Mouse (Mus musculus): ENCODE measurements around the gene Rplp2.
"Not testable (repeated sequence)": the region's sequence is repeated elsewhere in the genome, so short reads cannot be mapped to it uniquely, and the experiment has no call there.

The Rplp2 gene

GRCm38 (mm10) chr7:141431434-141432185 is 15.6 kb upstream of the Rplp2 start:
- no peak for DNase-seq

DNA sequence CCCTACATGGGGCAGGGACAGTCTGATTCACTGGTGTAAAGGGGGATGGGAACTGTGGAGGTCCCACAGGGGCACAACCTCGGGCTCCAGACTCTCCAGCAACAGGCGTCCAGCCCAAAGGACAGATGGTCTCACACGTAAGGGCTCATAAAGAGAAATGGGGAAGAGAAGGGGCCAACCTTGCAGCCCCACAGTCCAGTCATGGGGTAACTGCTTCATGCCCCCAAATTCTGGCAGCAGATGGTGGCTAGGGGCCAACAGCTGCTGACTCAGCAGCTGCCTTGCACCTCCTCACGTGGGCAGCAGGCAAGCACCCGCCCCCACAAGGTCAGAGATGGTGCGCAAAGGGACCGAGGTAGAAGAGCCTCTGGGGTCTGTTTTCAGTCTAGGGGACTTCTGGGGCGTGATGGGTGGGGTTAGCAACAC is 15.0 kb upstream of the Rplp2 start:
- no peak for DNase-seq

DNA sequence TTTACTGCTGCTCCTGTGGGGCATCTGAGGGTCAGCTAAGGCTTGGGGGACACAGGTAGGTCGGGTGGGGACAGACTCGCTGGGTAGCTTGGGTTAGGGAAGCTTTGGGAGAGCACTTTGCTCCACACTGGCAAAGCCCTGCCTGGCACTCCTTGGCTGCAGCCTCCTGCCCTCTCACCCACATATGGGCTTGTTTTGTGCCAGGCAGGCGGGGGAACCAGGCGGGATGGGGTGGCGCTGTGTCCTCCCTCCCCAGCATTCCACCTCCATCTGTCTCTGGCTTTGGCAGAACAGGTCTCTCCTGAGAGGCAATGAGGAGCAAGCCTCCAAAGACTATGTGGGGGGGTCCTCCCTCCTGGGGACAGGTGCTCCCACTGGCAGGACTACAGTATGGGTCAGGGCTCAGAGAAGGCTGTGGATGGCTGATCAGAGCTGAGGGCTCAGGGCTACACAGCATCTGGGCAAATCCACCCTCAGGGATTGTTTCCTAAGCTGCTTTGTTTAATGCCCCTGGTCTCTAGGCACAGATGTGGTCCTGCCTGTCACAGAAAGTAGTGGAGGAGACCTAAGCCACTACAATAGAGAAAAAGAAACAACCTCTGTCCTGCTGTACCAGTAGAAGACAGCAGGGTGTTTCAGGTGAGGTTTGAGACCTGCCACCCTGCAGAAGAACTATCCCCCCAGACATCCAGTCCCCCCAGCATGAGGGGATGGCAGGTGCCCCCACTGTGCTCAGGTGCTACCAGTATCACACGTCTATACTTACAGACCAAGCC is 14.2 kb upstream of the Rplp2 start:
- DNase-seq = no peak

GRCm38 (mm10) chr7:141433517-141434400 is 13.4 kb upstream of the Rplp2 start:
- no peak for DNase-seq

GRCm38 (mm10) chr7:141434464-141434863 is 12.7 kb upstream of the Rplp2 start:
- DNase-seq = no peak

DNA sequence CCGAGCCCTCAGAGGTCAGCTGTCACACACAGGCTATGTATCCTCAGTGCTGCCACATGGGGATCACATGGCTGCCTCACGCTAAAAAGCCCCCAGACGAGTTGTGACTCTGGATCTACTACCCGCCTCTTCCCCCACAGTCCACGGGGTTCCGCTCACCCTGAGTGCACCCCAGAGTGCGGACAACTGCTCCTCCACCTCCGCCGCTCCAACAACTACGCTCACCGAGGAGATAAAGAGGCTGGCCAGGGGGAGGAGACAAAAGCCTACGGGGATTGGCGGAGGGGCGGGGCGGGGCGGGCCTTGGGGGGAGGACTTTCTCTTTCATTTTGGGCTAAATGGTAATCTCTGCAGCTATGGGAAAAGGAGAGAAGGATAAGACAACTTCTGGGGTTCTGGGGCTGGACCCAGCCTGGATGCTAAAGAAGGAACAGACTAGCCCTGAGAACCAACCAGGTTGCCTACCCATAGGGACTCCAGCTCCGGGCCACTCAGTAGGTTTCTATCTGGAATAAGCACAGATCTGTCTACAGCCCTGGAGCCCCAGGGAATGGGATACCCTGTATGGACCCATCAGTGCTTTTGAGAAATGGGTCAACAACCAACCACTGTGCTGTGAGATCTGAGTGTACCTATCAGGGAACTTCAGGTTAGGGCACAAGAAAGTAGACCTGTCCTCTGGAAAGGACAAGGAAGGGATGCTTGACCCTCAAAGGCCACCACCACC is 11.9 kb upstream of the Rplp2 start:
- DNase-seq = peak; percentile 87

DNA sequence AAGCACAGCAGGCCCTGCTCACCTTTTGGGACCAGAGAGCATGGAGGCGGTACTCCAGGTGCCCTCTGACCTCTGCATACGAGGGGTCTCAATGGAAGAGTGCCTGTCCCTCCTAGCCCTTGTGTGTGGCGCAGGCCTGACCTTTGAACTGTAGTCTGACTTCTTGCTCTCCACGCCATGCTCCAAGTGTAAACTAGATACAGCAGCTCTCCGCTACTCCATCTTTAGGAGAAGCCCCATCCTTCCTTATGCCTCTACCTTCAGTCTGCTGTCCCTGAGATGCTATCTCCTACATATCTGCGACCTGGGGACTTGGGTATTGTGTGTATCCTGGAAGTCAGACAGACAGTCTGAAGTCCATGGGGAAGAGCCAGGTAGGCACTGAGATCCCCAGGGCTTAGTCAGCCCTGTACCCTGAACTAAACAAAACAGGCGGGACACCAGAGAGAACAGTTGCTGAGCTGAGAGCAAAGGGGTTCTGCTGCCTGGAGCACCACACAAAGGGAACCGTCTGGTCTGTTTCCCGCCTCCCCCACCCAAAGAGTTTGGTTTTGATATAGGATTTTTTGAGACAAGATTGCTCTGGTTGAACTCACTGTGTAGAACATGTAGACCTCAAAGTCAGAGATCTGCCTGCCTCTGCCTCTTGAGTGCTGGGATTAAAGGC is 11.2 kb upstream of the Rplp2 start:
- no peak for DNase-seq

DNA sequence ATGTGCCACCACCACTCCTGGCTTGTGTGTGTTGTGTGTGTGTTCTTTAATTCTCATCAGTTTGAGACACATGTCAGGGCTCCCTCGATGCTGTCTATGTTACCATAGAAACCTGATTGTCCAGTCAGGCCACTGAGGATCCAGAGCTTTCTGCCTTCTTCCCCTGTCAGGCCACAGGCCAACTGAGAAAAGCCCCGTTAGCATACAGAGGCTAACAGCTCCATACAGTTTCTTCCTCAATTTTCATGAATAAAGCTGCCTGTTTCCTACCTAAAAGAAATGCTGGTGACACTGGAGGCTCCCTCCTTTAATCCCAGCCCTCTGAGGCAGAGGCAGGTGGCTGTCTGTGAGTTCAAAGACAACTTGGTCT is 10.7 kb upstream of the Rplp2 start:
- no peak for DNase-seq

- DNase-seq = peak; percentile 82
Measured at GRCm38 (mm10) chr7:141437178-141438120, 9.7 kb upstream of the Rplp2 start, which contains the start of gene Slc25a22. Gene Slc25a22 (minus strand): TSS chr7:141437892.

GRCm38 (mm10) chr7:141438201-141438968 is 8.8 kb upstream of the Rplp2 start:
- no peak for DNase-seq

DNA sequence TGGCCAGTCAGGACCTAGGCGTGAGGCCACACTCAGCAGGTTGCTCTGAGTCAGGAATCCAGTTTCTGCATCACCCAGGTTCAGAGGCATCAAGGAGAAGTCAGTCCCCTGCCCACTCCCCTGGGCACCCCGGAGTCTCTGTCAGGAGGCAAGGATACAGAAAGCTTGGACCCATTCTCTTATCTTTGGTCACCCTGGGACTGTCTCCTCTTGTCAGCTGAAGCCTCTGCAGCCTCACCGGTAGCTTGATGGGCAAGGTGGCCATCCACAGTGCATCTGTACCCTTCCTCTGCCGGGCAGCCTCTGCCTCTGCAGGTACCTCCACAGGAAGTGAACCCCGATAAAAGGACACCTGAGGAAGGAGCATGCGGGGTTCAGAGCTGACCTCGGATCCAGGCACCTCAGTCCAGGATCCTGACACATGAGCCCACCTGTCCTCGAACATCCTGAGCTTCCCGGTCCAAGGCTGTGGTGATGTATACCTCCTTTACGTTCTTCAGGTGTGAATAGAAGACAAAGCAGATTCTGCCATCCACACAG is 8.0 kb upstream of the Rplp2 start:
- DNase-seq = no peak

DNA sequence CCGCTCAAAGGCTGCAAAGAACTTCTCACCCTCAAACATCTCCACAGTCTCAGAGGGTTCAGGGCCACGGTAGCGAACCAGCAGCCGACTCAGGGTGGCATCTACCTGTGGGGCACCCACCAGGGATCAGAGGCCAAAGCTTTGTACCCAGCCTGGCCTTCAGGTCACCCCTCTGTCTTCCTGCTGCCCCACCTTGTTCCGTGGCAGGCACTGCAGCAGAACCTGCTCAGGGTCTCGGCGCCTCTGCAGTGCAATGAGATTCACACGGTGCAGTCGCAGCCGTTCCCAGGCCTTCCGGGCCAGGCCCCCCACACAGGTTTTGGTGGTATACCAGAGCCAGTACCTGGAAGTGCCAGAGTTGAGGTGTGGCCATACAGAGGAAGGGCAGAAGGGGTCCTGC is 7.4 kb upstream of the Rplp2 start:
- no peak for DNase-seq

DNA sequence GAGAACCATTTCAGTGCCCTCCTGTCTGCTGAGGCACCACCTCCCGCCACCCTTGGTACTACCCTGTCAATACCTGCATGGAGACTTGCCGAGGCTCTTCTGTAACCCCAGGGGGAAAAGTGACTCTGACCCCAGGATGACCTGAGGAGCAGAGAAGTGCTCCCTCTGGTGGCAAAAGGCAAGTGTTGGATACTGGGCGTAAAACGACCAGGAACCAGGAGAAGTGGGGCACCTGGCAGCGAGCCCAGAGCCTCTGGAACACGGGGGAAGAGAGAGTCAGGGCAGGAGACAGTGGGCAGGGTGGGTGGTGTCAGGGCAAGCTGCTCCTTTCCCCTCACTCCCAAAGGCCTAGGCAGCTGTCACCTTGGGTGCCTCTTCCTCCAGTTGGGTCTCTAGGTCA is 6.6 kb upstream of the Rplp2 start:
- peak; percentile 48 for DNase-seq

DNA sequence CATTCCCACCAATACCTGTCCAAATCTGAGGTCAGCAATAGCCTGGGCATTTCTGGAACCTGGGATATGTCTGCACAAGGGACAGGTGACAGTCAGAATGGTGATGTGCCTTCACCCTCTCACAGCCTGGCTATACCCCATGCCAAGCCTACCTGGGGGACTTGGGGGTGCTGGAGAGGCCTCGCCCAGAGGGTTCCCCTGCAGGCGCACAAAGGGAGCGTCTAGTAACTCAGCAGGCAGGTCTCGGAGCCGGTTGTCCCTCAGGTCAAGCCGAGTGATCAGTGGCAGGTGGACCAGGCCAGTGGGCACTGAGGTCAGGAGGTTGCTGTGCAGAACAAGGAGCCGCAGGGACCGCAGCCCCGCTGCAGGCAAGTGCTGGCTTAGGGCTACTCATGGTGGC is 5.7 kb upstream of the Rplp2 start:
- DNase-seq = no peak

- no peak for DNase-seq
Measured at GRCm38 (mm10) chr7:141442199-141442598, 5.0 kb upstream of the Rplp2 start.

GRCm38 (mm10) chr7:141443081-141443821 is 3.9 kb upstream of the Rplp2 start:
- DNase-seq = peak; percentile 52

DNA sequence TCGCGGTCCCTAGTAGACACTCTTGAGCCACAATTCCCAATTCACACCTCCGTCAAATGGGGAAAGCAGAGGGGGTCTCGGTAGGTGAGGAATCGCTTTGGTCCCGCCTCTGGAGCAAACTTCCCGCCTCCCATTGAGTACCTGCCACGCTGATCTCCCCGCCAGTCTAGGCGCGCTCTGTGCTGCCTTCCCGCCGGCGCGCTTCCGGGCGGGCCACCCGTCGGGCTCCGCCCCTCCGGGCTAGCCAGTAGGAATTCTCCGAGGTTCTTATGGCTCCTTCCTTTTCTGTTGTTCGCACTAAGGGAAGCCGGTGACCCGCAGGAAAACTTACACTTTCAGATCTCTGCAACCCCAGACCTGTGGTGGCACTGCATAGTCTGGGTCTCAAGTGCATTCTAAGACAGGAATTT is 3.3 kb upstream of the Rplp2 start, which contains the start of gene Pidd1:
TSS of gene Pidd1 (minus strand) at position 198 of the 410 bp plus-strand sequence.
- DNase-seq = peak; percentile 87

GRCm38 (mm10) chr7:141446374-141446773 is 796 bp upstream of the Rplp2 start:
- DNase-seq = not testable (repeated sequence)

- DNase-seq = no peak
Measured at GRCm38 (mm10) chr7:141451928-141452327, 4.8 kb downstream of the Rplp2 start.
